Mouse (Mus musculus) liver, postnatal 0 days (tissue): ENCODE results near the gene Klk8. TPM values are rescaled to one million over a fixed set of nuclear protein-coding genes. Genes with fewer than 3 reads are reported as not detected.

ENCODE experiments used
- ATAC-seq: fragments of 200-750 bp; cut with Nextera tagmentation; 2 replicates; pipeline ENCODE4 v1.8.0; 2017; ENCODE audit warnings: mild to moderate bottlenecking, moderate library complexity
- DNase-seq: peaks from one replicate; pipeline ENCODE4 v3.0.0-alpha.2; 2016
- H3K27ac ChIP-seq: fragments of 300-500 bp; sonication (generic); 2 replicates; pipeline ENCODE4 v1.5.1; 2014; ENCODE audit warnings: antibody characterized with exemption, moderate library complexity, mild to moderate bottlenecking, low read depth
- H3K27me3 ChIP-seq: fragments of 300-500 bp; sonication (generic); 2 replicates; pipeline ENCODE4 v1.6.1; 2014; ENCODE audit warnings: low read length, control low read depth, mixed read lengths; ENCODE audit not compliant: insufficient read depth
- H3K36me3 ChIP-seq: fragments of 300-500 bp; sonication (generic); replicated peaks from 2 replicates; pipeline ENCODE4 v1.6.1; 2014; ENCODE audit warnings: mild to moderate bottlenecking, control low read depth, low read length, moderate library complexity, mixed read lengths; ENCODE audit not compliant: insufficient read depth
- H3K4me1 ChIP-seq: fragments of 300-500 bp; sonication (generic); 2 replicates; pipeline ENCODE4 v1.6.1; 2014; ENCODE audit warnings: antibody characterized with exemption, mild to moderate bottlenecking, control low read depth; ENCODE audit not compliant: insufficient read depth
- H3K4me2 ChIP-seq: fragments of 300-500 bp; sonication (generic); 2 replicates; pipeline ENCODE4 v1.6.1; 2014; ENCODE audit warnings: low read depth, mild to moderate bottlenecking, low read length, moderate library complexity, mixed read lengths
- H3K4me3 ChIP-seq: fragments of 300-500 bp; sonication (generic); 2 replicates; pipeline ENCODE4 v1.5.1; 2014; ENCODE audit warnings: low read depth, low read length
- H3K9ac ChIP-seq: fragments of 300-500 bp; sonication (generic); replicated peaks from 2 replicates; pipeline ENCODE4 v1.6.1; 2014; ENCODE audit warnings: mild to moderate bottlenecking, moderate library complexity
- H3K9me3 ChIP-seq: fragments of 300-500 bp; sonication (generic); 2 replicates; pipeline ENCODE4 v1.6.1; 2016; ENCODE audit warnings: mild to moderate bottlenecking, control low read depth, low read length, mixed read lengths
- CTCF ChIP-seq: sonication (generic); IDR thresholded peaks from 2 replicates; pipeline ENCODE4 v1.5.1; 2016; ENCODE audit warnings: antibody characterized with exemption, low read depth
- EP300 ChIP-seq: IDR thresholded peaks from 2 replicates; pipeline ENCODE4 v1.6.1; 2016; ENCODE audit warnings: antibody characterized with exemption, low read depth, mild to moderate bottlenecking
- WGBS: fragments of 180-500 bp; shearing (Covaris S2); extraction: QIAGEN DNeasy Blood & Tissue Kit; methylation state at CpG from one replicate; pipeline ENCODE4 v1.1.7; 2014; ENCODE audit not compliant: insufficient replicate concordance; 5-methylcytosine and 5-hydroxymethylcytosine counted together
- polyA plus RNA-seq: library from polyadenylated mRNA; unstranded; fragments of >200 nt; fragmentation: Nextera tagmentation; extraction: Ambion mirVana; gene quantifications from 2 replicates; pipeline ENCODE4 v1.2.1, GENCODE M21; 2015

Gene Klk8
- polyA plus RNA-seq, 1 experiment from 2014 or later: 2.2 TPM

DNA sequence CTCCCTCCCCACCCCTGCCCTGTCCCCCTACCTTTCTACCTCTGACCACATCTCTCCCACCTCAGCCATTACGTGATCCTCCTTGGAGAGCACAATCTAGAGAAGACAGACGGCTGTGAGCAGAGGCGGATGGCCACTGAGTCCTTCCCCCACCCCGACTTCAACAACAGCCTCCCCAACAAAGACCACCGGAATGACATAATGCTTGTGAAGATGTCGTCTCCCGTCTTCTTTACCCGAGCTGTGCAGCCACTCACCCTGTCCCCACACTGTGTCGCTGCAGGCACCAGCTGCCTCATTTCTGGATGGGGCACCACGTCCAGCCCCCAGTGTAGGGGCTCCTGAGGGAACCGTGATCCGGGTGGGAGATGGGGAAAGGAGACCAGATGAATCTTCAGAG is 20.0 kb upstream of the Klk8 start:
- no peak for TF ChIP-seq EP300
- no peak for TF ChIP-seq CTCF

GRCm38 (mm10) chr7:43778176-43778970 is 19.0 kb upstream of the Klk8 start:
- H3K27me3 ChIP-seq: peaks cover 4% of the 10 kb centered on the region; the same call in 1 of the 2 replicates
- no peaks in the 10 kb centered on the region for H3K9me3 ChIP-seq
- 81% methylated on average over 10 of the region's 10 CpGs for WGBS
- no peak for TF ChIP-seq CTCF
- TF ChIP-seq EP300: no peak
- H3K4me3 ChIP-seq: no peak overlapping the region
- no peaks in the 10 kb centered on the region for H3K4me1 ChIP-seq
- H3K27ac ChIP-seq: no peak overlapping the region
- ATAC-seq: no peak
- H3K9ac ChIP-seq: no peak overlapping the region
- H3K4me2 ChIP-seq: no peak overlapping the region
- no peak for DNase-seq
- no peaks in the 10 kb centered on the region for H3K36me3 ChIP-seq

More for the DNA sequence above, 20.0 kb upstream of the Klk8 start:
- Histone ChIP-seq H3K4me3 (no peak overlapping the region), H3K27me3 (no peaks in the 10 kb centered on the region), H3K27ac (no peak overlapping the region), H3K9me3 (no peaks in the 10 kb centered on the region), H3K36me3 (no peaks in the 10 kb centered on the region), H3K9ac (no peak overlapping the region), H3K4me2 (no peak overlapping the region), H3K4me1 (no peaks in the 10 kb centered on the region)
- ATAC-seq (no peak), DNase-seq (no peak)
- WGBS: 80% methylated on average over 12 of the region's 12 CpGs

- TF ChIP-seq CTCF (no peak), EP300 (no peak)
- Histone ChIP-seq H3K27me3 (peaks cover 9% of the 10 kb centered on the region; the same call in 1 of the 2 replicates), H3K4me3 (no peak overlapping the region), H3K27ac (no peak overlapping the region), H3K9ac (no peak overlapping the region), H3K36me3 (no peaks in the 10 kb centered on the region), H3K4me2 (no peak overlapping the region), H3K4me1 (no peaks in the 10 kb centered on the region), H3K9me3 (no peaks in the 10 kb centered on the region)
- DNase-seq (no peak), ATAC-seq (no peak)
- WGBS: 68% methylated on average over 6 of the region's 6 CpGs
These were observed 17.1 kb upstream of the Klk8 start for GRCm38 (mm10) chr7:43780241-43780640.

DNA sequence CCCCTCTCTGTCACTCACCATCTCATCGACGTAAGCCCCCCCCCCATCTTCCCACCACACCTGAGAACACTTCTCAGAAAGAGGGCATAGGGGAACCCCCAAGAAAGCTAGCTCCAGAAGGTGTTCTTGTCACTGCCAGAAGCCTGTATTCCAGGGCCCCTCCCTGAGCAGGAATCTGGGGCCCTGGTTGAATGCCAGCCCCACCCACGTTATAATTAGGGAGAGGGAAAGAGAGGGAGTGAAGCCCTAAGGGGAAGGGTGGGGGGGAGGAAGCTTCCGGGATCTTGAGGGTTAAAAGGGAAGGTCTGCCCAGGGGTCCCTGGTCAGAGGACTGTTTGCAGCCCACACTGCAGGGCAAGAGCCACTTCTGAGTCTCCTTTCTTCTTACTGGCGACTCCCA is 16.6 kb upstream of the Klk8 start, which contains the start of gene Klk10:
Gene Klk10, plus strand, starts transcription at position 290 of the 400 bp plus-strand sequence.
- H3K27me3 ChIP-seq: peaks cover 9% of the 10 kb centered on the region; the same call in 1 of the 2 replicates
- H3K27ac ChIP-seq: no peak within 1 kb of the TSS
- H3K36me3 ChIP-seq: no peaks in the 10 kb centered on the region
- DNase-seq: no peak
- no peak for ATAC-seq
- no peak for TF ChIP-seq EP300
- TF ChIP-seq CTCF: no peak
- 37% methylated on average over 5 of the region's 5 CpGs for WGBS
- no peak within 1 kb of the TSS for H3K4me3 ChIP-seq
- H3K4me1 ChIP-seq: no peaks in the 10 kb centered on the region
- no peaks in the 10 kb centered on the region for H3K9me3 ChIP-seq
- no peak within 1 kb of the TSS for H3K9ac ChIP-seq
- H3K4me2 ChIP-seq: no peak within 1 kb of the TSS

- WGBS: 80% methylated on average over 11 of the region's 11 CpGs
- Histone ChIP-seq H3K4me3 (no peak overlapping the region), H3K4me2 (no peak overlapping the region), H3K27ac (no peak overlapping the region), H3K4me1 (no peaks in the 10 kb centered on the region), H3K36me3 (no peaks in the 10 kb centered on the region), H3K9me3 (no peaks in the 10 kb centered on the region), H3K27me3 (peaks cover 9% of the 10 kb centered on the region; the same call in 1 of the 2 replicates), H3K9ac (no peak overlapping the region)
- ATAC-seq (no peak), DNase-seq (no peak)
- TF ChIP-seq EP300: no peak
- no peak for TF ChIP-seq CTCF
These were observed 15.8 kb upstream of the Klk8 start for GRCm38 (mm10) chr7:43781541-43781940.

- H3K9me3 ChIP-seq: no peaks in the 10 kb centered on the region
- H3K4me3 ChIP-seq: no peak overlapping the region
- DNase-seq: peak; percentile 81
- H3K36me3 ChIP-seq: no peaks in the 10 kb centered on the region
- peaks cover 9% of the 10 kb centered on the region; the same call in 1 of the 2 replicates for H3K27me3 ChIP-seq
- WGBS: 7% methylated on average over 36 of the region's 36 CpGs
- H3K4me1 ChIP-seq: no peaks in the 10 kb centered on the region
- TF ChIP-seq EP300: no peak
- TF ChIP-seq CTCF: peak; percentile 84
- peak; percentile 44; the same call in 1 of the 2 replicates for ATAC-seq
- H3K4me2 ChIP-seq: peak overlapping the region; percentile 54
- no peak overlapping the region for H3K27ac ChIP-seq
- H3K9ac ChIP-seq: no peak overlapping the region
These were observed 14.8 kb upstream of the Klk8 start for GRCm38 (mm10) chr7:43782275-43783265.
